Mouse (Mus musculus) layer of hippocampus, postnatal 10 days (tissue): ENCODE measurements around the gene Gm39653. TPM values are rescaled to one million over a fixed set of nuclear protein-coding genes. Genes with fewer than 3 reads are reported as not detected.

Experiments used
- total RNA-seq, 2 experiments: library from RNA; stranded (reverse); gene quantifications; 2 replicates each; pipeline ENCODE4 v1.2.3; 2021

The Gm39653 gene
- total RNA-seq, 2 experiments from 2014 or later, result not detected

Other genes with a start within 250 kb of the Gm39653 start
- gene Adam23, start 170.1 kb upstream of the Gm39653 start, total RNA-seq, result 100 to 1,000 TPM; 173 to 177 TPM
- gene Dytn, start 71.0 kb downstream of the Gm39653 start, total RNA-seq, result not detected
- under 1 TPM; 0.76 to 0.82 TPM for gene Mdh1b, start 114.3 kb downstream of the Gm39653 start, total RNA-seq
- gene Fastkd2, start 114.6 kb downstream of the Gm39653 start, total RNA-seq, result 10 to 100 TPM; 19.4 to 23.4 TPM
- gene 4933402D24Rik, start 153.3 kb downstream of the Gm39653 start, total RNA-seq, result under 1 TPM in 1 of 2 experiments, not detected in 1; 0.21 TPM